Mouse (Mus musculus) heart, embryonic 15.5 days (tissue): ENCODE results near the gene Oard1. TPM values are rescaled to one million over a fixed set of nuclear protein-coding genes. Genes with fewer than 3 reads are reported as not detected.
A peak's percentile ranks its signal among the peaks of the same experiment; 100 is the strongest.

Source experiments
- ATAC-seq: fragments of 200-750 bp; cut with Nextera tagmentation; replicated peaks from 2 replicates; pipeline ENCODE4 v1.8.0; 2017; ENCODE audit warnings: low read depth, moderate TSS enrichment; ENCODE audit not compliant: insufficient number of reproducible peaks, insufficient read depth, low FRiP score
- H3K27ac ChIP-seq: fragments of 300-500 bp; sonication (generic); 2 replicates; pipeline ENCODE4 v1.5.1; 2015; ENCODE audit warnings: mild to moderate bottlenecking, inconsistent platforms
- H3K27me3 ChIP-seq: fragments of 300-500 bp; sonication (generic); 2 replicates; pipeline ENCODE4 v1.6.1; 2015; ENCODE audit warnings: inconsistent platforms
- H3K36me3 ChIP-seq: fragments of 300-500 bp; sonication (generic); 2 replicates; pipeline ENCODE4 v1.6.1; 2015; ENCODE audit warnings: mild to moderate bottlenecking, inconsistent platforms
- H3K4me1 ChIP-seq: fragments of 300-500 bp; sonication (generic); replicated peaks from 2 replicates; pipeline ENCODE4 v1.6.1; 2015; ENCODE audit warnings: inconsistent platforms
- H3K4me2 ChIP-seq: fragments of 300-500 bp; sonication (generic); 2 replicates; pipeline ENCODE4 v1.6.1; 2015; ENCODE audit warnings: inconsistent platforms, mild to moderate bottlenecking, moderate library complexity
- H3K4me3 ChIP-seq: fragments of 300-500 bp; sonication (generic); 2 replicates; pipeline ENCODE4 v1.5.1; 2015; ENCODE audit warnings: mild to moderate bottlenecking, inconsistent platforms
- H3K9ac ChIP-seq: fragments of 300-500 bp; sonication (generic); 2 replicates; pipeline ENCODE4 v1.6.1; 2015; ENCODE audit warnings: mild to moderate bottlenecking, inconsistent platforms
- H3K9me3 ChIP-seq: fragments of 300-500 bp; sonication (generic); replicated peaks from 2 replicates; pipeline ENCODE4 v1.6.1; 2016; ENCODE audit warnings: inconsistent platforms
- WGBS: fragments of 180-500 bp; shearing (Covaris S2); methylation state at CpG from one replicate; pipeline ENCODE4 v1.1.7; 2015; ENCODE audit warnings: mixed read lengths; 5-methylcytosine and 5-hydroxymethylcytosine counted together
- polyA plus RNA-seq: library from polyadenylated mRNA; unstranded; fragments of >200 nt; fragmentation: Nextera tagmentation; extraction: Ambion mirVana; gene quantifications from 2 replicates; pipeline ENCODE4 v1.2.1, GENCODE M21; 2015

The Oard1 gene
- polyA plus RNA-seq, 1 experiment from 2014 or later, result 33.5 TPM

GRCm38 (mm10) chr17:48425823-48426612 lies 16.2 kb downstream of the Oard1 start:
- no peak; the same call in 1 of the 2 replicates for ATAC-seq
- Histone ChIP-seq H3K36me3 (peaks cover 31% of the 10 kb centered on the region; the same call in 1 of the 2 replicates), H3K27me3 (no peaks in the 10 kb centered on the region), H3K27ac (peak overlapping the region; percentile 80), H3K9me3 (no peaks in the 10 kb centered on the region), H3K4me3 (peak overlapping the region; percentile 21; the same call in 1 of the 2 replicates), H3K4me1 (peaks cover 61% of the 10 kb centered on the region), H3K9ac (0 out of 2 replicates have a peak overlapping the region, but pooled peaks have one; percentile 17), H3K4me2 (peak overlapping the region; percentile 46)
- 20% methylated on average over 9 of the region's 9 CpGs for WGBS

GRCm38 (mm10) chr17:48426991-48427750 lies 17.4 kb downstream of the Oard1 start:
- H3K4me2 ChIP-seq, result peak overlapping the region; percentile 46
- no peaks in the 10 kb centered on the region for H3K27me3 ChIP-seq
- H3K4me1 ChIP-seq, result peaks cover 63% of the 10 kb centered on the region
- WGBS, result 38% methylated on average over 13 of the region's 13 CpGs
- no peaks in the 10 kb centered on the region for H3K9me3 ChIP-seq
- peak overlapping the region; percentile 80 for H3K27ac ChIP-seq
- H3K36me3 ChIP-seq, result peaks cover 20% of the 10 kb centered on the region; the same call in 1 of the 2 replicates
- ATAC-seq, result no peak
- 0 out of 2 replicates have a peak overlapping the region, but pooled peaks have one; percentile 22 for H3K9ac ChIP-seq
- peak overlapping the region; percentile 10 for H3K4me3 ChIP-seq

- Histone ChIP-seq H3K4me1 (peaks cover 70% of the 10 kb centered on the region), H3K4me2 (peak overlapping the region; percentile 63), H3K4me3 (no peak overlapping the region), H3K9ac (0 out of 2 replicates have a peak overlapping the region, but pooled peaks have one; percentile 20), H3K27me3 (no peaks in the 10 kb centered on the region), H3K27ac (peak overlapping the region; percentile 80), H3K36me3 (peaks cover 12% of the 10 kb centered on the region; the same call in 1 of the 2 replicates), H3K9me3 (no peaks in the 10 kb centered on the region)
- no peak for ATAC-seq
- 44% methylated on average over 11 of the region's 11 CpGs for WGBS
Observed at GRCm38 (mm10) chr17:48427852-48428530, 18.2 kb downstream of the Oard1 start.

GRCm38 (mm10) chr17:48430394-48430793 lies 20.6 kb downstream of the Oard1 start:
- Histone ChIP-seq H3K9me3 (no peaks in the 10 kb centered on the region), H3K9ac (peak overlapping the region; percentile 39), H3K27me3 (no peaks in the 10 kb centered on the region), H3K4me2 (peak overlapping the region; percentile 63), H3K36me3 (0 out of 2 replicates have a peak, but pooled peaks cover 3% of the 10 kb centered on the region), H3K27ac (peak overlapping the region; percentile 96), H3K4me3 (peak overlapping the region; percentile 58), H3K4me1 (peaks cover 71% of the 10 kb centered on the region)
- 9% methylated on average over 5 of the region's 5 CpGs for WGBS
- peak; percentile 53; the same call in 1 of the 2 replicates for ATAC-seq

GRCm38 (mm10) chr17:48431054-48431453 lies 21.2 kb downstream of the Oard1 start:
- H3K9ac ChIP-seq, result peak overlapping the region; percentile 65

GRCm38 (mm10) chr17:48432158-48432980 lies 22.6 kb downstream of the Oard1 start, which contains the start of gene Apobec2:
Gene Apobec2 (minus strand): TSS chr17:48432930.
- Histone ChIP-seq H3K4me1 (peaks cover 72% of the 10 kb centered on the region), H3K4me2 (peak within 1 kb of the TSS; percentile 63), H3K36me3 (0 out of 2 replicates have a peak, but pooled peaks cover 3% of the 10 kb centered on the region), H3K9me3 (no peaks in the 10 kb centered on the region), H3K27ac (peak within 1 kb of the TSS; percentile 96), H3K27me3 (no peaks in the 10 kb centered on the region), H3K9ac (peak within 1 kb of the TSS; percentile 65), H3K4me3 (peak within 1 kb of the TSS; percentile 58)
- peak; percentile 75 for ATAC-seq
- 21% methylated on average over 16 of the region's 16 CpGs for WGBS

More at GRCm38 (mm10) chr17:48431054-48431453, 21.2 kb downstream of the Oard1 start:
- H3K36me3 ChIP-seq, result 0 out of 2 replicates have a peak, but pooled peaks cover 3% of the 10 kb centered on the region
- peak overlapping the region; percentile 96 for H3K27ac ChIP-seq
- peak overlapping the region; percentile 63 for H3K4me2 ChIP-seq
- peaks cover 71% of the 10 kb centered on the region for H3K4me1 ChIP-seq
- ATAC-seq, result no peak
- peak overlapping the region; percentile 58 for H3K4me3 ChIP-seq
- H3K27me3 ChIP-seq, result no peaks in the 10 kb centered on the region
- H3K9me3 ChIP-seq, result no peaks in the 10 kb centered on the region
- 43% methylated on average over 5 of the region's 5 CpGs for WGBS

GRCm38 (mm10) chr17:48433006-48433655 lies 23.3 kb downstream of the Oard1 start:
- Histone ChIP-seq H3K4me2 (peak overlapping the region; percentile 63; the same call in 1 of the 2 replicates), H3K9me3 (no peaks in the 10 kb centered on the region), H3K27ac (peak overlapping the region; percentile 96), H3K27me3 (no peaks in the 10 kb centered on the region), H3K4me3 (no peak overlapping the region), H3K36me3 (0 out of 2 replicates have a peak, but pooled peaks cover 3% of the 10 kb centered on the region), H3K4me1 (peaks cover 73% of the 10 kb centered on the region), H3K9ac (no peak overlapping the region)
- 67% methylated on average over 20 of the region's 20 CpGs for WGBS
- ATAC-seq, result no peak

GRCm38 (mm10) chr17:48433689-48434330 lies 24.0 kb downstream of the Oard1 start:
- 44% methylated on average over 6 of the region's 6 CpGs for WGBS
- no peak overlapping the region for H3K9ac ChIP-seq
- H3K4me1 ChIP-seq, result peaks cover 67% of the 10 kb centered on the region
- 0 out of 2 replicates have a peak, but pooled peaks cover 3% of the 10 kb centered on the region for H3K36me3 ChIP-seq
- H3K9me3 ChIP-seq, result no peaks in the 10 kb centered on the region
- H3K27me3 ChIP-seq, result no peaks in the 10 kb centered on the region
- no peak overlapping the region for H3K4me3 ChIP-seq
- peak overlapping the region; percentile 96; the same call in 1 of the 2 replicates for H3K27ac ChIP-seq
- no peak overlapping the region for H3K4me2 ChIP-seq
- no peak for ATAC-seq

GRCm38 (mm10) chr17:48434479-48434878 lies 24.7 kb downstream of the Oard1 start:
- no peak overlapping the region for H3K9ac ChIP-seq
- ATAC-seq, result no peak
- 76% methylated on average over 5 of the region's 5 CpGs for WGBS
- peaks cover 60% of the 10 kb centered on the region for H3K4me1 ChIP-seq
- H3K4me2 ChIP-seq, result no peak overlapping the region
- no peaks in the 10 kb centered on the region for H3K9me3 ChIP-seq
- H3K36me3 ChIP-seq, result no peaks in the 10 kb centered on the region
- no peak overlapping the region for H3K4me3 ChIP-seq
- H3K27me3 ChIP-seq, result no peaks in the 10 kb centered on the region
- 0 out of 2 replicates have a peak overlapping the region, but pooled peaks have one; percentile 5 for H3K27ac ChIP-seq
